Mouse (Mus musculus): Measurements from ENCODE around the gene Esm1. TPM values are rescaled to one million over a fixed set of nuclear protein-coding genes. Genes with fewer than 3 reads are reported as not detected.

Esm1 gene
- 0.19 TPM in 1 of 2 replicates, not detected in the other for polyA plus RNA-seq (2021; fragmentation: Nextera tagmentation)
- long read RNA-seq, experiment 1, result 0 reads
- long read RNA-seq, experiment 2, partial matches to known transcripts, result 0 of 2 reads
- long read RNA-seq, experiment 2, other reads (novel, unspliced or antisense), result 0 of 2 reads

DNA sequence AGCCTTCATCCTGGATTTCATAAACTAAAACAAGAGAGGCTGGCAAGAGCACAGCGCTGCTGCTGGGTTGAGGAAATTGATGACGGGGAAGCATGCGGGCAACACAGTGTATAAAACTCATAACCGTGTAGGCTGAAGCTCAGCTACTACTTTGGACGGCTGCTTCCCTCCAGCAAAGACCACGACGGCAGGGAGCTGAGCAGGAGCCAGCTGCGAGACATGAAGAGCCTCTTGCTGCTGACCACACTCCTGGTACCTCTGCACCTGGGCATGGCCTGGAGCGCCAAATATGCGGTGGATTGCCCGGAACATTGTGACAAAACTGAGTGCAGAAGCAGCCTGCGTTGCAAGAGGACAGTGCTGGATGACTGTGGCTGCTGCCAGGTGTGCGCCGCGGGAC, at the start of gene Esm1:
Esm1 (plus strand) TSS at position 36 of the 400 bp plus-strand sequence.

DNA sequence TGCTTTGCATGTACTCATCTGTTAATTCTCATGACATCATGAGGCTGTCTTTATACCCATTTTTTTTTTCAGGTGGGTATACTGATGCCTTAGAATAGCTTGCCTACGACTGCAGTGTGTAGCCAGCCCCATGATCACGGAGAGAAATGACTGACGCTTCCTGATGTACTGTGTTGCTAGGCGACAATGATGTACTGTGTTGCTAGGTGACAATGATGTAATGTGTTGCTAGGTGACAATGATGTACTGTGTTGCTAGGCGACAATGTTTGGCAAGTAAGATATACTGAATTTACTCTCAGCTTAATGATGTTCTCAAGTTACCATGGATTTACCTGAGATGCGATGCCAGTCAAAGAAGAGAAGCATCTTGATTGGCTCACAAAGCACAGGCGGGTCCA, 16.4 kb downstream of the Esm1 start, which contains the start of gene Gzmk:
Gzmk (minus strand) TSS at position 98 of the 400 bp plus-strand sequence.

Other genes starting within 250 kb of the Esm1 start
- gene Ccno, start 221.9 kb upstream of the Esm1 start, polyA plus RNA-seq (2021; fragmentation: Nextera tagmentation), result 3.2 and 4.1 TPM in 2 replicates
- 0.26 and 0.33 TPM in 2 replicates for gene Mcidas, start 215.8 kb upstream of the Esm1 start, polyA plus RNA-seq (2021; fragmentation: Nextera tagmentation)
- not detected in 2 replicates for gene Cdc20b, start 174.5 kb upstream of the Esm1 start, polyA plus RNA-seq (2021; fragmentation: Nextera tagmentation)
- gene Gpx8, start 163.2 kb upstream of the Esm1 start, polyA plus RNA-seq (2021; fragmentation: Nextera tagmentation), result 9.5 and 30.1 TPM in 2 replicates
- not detected in 2 replicates for gene Gzma, start 108.7 kb upstream of the Esm1 start, polyA plus RNA-seq (2021; fragmentation: Nextera tagmentation)
- gene Gzmk, start 16.2 kb downstream of the Esm1 start, polyA plus RNA-seq (2021; fragmentation: Nextera tagmentation), result 0.14 and 0.18 TPM in 2 replicates
- 0.18 and 0.35 TPM in 2 replicates for gene BC067074, start 83.5 kb downstream of the Esm1 start, polyA plus RNA-seq (2021; fragmentation: Nextera tagmentation)